Mouse (Mus musculus): ENCODE data around the gene Plekha5.

Plekha5 gene

GRCm38 (mm10) chr6:140610117-140610516 lies 186.3 kb downstream of the Plekha5 start:
- ATAC-seq (ENCODE audit: low TSS enrichment), result no peak

- no peak for ATAC-seq (ENCODE audit: low TSS enrichment)
Measured at GRCm38 (mm10) chr6:140611282-140611681, 187.4 kb downstream of the Plekha5 start.

DNA sequence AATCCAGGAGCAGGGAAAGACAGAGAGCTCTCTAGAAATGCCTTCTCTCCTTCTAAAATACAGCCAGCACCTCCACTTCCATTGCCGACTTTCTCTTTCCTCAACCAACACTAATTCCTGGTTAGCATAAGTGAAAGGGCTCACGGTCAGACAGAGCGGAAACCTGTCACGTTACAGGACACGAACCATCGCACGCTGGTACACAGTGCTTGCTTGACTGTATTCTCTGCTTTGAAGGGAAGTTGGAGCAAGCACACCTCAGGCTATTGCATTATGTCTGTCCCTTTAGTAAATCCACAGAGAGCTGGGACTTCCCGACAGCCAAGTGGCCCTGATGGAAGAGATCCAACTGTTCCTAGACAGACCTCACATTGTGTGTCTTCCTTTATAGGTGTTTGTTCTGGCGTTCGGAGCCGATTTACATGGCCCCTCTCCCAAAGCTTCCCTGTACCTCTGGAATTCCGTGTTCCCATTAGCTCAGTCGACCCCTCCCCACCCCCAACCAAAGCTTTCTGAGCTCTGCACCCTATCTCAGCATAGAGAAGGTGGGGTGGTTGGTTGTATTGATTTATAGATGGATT lies 188.1 kb downstream of the Plekha5 start:
- ATAC-seq (ENCODE audit: low TSS enrichment), result no peak

GRCm38 (mm10) chr6:140613822-140614221 lies 190.0 kb downstream of the Plekha5 start:
- ATAC-seq (ENCODE audit: low TSS enrichment), result no peak

DNA sequence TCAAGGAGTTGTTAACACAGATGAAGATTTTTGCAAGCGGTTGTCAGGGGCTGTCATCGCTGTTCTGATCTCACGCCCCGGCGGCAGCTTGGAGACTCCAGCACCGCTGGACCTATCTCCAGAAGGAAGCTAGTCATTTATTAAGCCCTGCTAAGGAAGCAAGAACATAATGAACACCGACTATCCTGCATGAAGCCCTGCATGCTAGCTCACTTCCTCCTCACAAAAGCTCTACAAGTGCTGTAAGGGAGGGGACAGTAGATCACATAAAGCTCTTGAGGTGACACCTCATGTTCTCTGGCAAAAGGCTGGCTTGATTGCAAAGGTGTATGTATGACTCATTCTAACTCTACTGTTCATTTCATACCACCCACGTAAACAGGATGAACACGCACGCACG lies 190.9 kb downstream of the Plekha5 start:
- no peak for ATAC-seq (ENCODE audit: low TSS enrichment)

- no peak; the same call in 1 of the 2 replicates for ATAC-seq (ENCODE audit: low TSS enrichment)
Measured at GRCm38 (mm10) chr6:140620531-140621349, 196.9 kb downstream of the Plekha5 start.

DNA sequence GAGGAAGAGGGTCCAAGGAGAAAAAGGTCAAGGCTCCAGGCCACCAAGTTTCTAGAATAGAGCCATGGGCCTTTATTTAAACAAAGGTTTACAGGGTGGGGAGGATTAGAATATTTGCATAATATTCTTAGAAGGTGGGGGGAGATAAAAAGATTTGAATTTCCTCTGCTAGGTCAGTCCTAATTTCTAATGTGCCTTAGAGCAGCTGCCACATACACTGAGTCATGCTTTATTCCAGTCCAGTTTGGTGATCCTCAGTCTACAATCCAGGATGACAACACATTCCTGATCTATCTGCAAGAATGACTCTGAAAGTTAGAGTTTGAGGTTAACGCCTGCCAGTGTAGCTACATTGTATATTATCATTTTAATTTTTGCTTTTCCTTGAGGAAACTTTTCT lies 197.8 kb downstream of the Plekha5 start:
- ATAC-seq (ENCODE audit: low TSS enrichment), result no peak

DNA sequence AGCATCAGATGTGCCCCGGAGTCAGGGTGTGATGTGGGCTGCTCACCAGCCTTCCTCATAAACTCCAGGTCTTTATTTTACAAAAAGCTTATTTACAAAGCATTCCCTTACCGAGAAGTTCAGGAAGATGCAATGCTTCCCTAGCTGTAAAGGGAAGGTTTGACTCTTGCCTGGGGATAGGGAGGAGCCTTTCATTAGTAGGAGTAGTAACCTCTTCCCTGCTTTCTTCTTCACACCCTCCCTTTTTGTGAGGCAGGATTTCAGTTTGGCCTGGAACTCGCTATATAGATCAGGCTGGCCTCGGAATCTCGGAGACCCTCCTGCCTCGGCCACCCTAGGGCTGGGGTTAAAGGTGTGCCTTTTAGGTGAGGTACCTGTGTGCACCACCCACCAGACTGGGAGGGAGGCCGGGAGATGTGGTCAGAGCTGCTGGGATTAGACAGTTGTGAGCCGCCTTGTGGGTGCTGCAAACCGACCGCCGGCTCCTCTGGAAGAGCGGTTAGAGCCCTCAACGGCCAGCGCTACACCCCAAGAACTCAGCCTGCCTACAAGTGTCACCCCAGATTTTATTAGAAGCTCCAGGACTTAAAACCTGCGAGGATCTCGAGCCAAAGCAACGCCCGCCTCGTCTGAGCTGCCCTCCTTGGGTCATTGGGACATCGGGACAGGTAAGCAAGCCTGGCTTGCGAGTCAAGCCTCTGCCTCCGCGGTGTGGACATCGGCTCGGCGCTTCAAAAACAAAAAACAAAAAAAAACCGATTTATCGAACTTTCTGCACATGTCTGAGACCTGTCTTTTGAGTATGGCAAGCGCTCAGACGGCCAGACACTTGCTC lies 198.8 kb downstream of the Plekha5 start, which contains the start of gene Aebp2:
Gene Aebp2 (plus strand): TSS at position 273 of the 835 bp plus-strand sequence.
- ATAC-seq (ENCODE audit: low TSS enrichment), result 0 out of 2 replicates have a peak, but pooled peaks have one; percentile 0

DNA sequence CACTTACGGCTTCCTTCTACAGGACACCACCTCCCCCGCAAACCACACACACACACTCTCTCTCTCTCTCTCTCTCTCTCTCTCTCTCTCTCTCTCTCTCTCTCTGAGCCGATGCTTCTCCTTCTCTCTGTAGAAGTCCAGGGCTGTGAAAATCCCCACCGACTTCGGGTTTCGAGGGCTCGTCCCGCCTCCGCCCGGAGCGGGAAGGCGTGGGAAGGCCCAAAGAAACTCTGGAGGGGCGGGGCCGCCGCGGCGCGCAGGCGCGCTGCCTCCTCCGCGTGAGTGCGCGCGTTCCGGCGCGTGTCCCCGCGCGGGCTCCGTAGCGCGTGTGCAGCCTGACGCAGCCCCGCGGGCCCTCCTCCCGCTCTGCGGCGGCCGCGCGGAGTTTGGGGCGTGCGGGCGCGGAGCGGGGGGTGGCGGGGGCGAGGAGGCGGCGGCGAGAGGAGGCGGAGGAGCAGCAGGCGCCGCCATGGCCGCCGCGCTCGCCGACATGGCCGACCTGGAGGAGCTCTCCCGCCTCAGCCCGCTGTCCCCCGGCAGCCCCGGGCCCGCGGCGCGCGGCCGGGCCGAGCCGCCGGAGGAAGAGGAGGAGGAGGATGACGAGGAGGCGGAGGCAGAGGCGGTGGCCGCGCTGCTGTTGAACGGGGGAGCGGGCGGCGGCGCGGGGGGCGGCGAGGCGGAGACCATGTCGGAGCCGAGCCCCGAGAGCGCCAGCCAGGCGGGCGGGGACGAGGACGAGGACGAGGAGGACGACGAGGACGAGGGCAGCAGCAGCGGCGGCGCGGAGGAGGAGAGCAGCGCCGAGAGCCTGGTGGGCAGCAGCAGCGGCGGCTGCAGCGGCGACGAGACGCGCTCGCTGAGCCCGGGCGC lies 199.6 kb downstream of the Plekha5 start:
- ATAC-seq (ENCODE audit: low TSS enrichment), result peak; percentile 66

GRCm38 (mm10) chr6:140624096-140625051 lies 200.5 kb downstream of the Plekha5 start:
- no peak; the same call in 1 of the 2 replicates for ATAC-seq (ENCODE audit: low TSS enrichment)

DNA sequence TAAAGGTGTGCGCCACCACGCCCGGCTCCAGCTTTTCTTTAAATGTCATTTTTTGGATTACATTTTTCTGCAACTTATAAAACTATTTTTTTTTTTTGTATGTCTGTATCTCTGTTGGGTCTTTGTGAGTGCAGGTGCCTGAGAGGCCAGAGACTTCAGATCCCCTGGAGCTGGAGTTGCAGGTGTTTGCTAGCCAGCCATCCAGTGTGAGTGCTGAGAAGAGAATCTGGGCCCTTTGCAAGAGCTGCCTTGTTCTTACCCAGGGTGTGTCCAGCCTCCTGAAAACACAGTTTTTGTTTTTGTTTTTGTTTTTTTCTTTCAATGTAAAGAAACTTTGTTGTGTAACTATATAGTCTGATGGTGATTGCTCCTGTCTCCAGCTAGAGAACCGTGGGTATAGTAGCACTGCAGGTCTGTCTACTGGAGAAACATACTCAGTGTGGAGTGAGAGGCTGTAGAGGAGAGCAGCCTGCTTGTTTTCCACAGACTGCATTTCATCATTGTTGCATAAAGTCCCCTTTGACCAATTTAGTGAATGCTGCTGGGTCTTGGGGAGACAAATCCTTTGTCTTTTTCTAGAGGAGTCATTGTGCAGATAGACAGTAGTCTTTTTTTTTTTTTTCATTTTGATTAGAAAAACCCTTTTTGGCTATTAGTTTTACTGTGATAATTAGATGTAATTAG lies 205.5 kb downstream of the Plekha5 start:
- ATAC-seq (ENCODE audit: low TSS enrichment), result peak; percentile 36

DNA sequence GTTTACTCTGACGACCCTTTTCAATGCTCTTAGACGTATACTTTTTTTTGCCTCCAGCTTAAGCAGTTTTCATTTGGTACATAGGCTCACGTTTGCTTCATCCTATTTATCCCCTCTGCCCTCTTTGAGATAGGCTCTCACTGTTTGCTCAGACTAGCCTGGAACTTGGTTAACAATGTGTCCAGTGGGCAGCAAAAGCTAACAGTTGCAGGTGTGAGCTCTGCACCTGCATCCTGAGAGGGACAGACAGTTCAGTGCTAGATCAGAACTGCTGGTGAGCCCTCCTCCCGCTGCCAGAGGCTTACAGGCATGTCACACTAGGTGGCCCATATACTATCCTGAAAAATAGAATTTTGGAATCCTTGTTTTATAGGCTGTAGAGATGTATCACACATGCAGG lies 206.5 kb downstream of the Plekha5 start:
- no peak for ATAC-seq (ENCODE audit: low TSS enrichment)

- ATAC-seq (ENCODE audit: low TSS enrichment), result no peak
Measured at GRCm38 (mm10) chr6:140633616-140634015, 209.8 kb downstream of the Plekha5 start.

DNA sequence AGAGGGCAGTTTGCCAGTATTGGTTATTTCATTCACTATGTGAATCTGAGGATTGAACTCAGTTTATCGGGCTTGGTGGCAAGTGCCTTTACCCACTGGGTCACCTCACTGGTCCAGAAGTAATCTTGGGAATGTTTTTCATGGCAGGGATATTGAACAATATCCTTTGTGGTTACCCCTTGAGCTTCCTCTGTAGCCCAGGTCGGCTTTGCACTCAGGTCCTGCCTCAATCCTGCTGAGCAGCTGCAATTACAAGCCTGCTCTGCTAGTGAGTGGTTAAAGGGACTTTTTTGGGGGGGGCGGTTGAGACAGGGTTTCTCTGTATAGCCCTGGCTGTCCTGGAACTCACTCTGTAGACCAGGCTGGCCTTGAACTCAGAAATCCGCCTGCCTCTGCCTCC lies 212.4 kb downstream of the Plekha5 start:
- no peak for ATAC-seq (ENCODE audit: low TSS enrichment)

DNA sequence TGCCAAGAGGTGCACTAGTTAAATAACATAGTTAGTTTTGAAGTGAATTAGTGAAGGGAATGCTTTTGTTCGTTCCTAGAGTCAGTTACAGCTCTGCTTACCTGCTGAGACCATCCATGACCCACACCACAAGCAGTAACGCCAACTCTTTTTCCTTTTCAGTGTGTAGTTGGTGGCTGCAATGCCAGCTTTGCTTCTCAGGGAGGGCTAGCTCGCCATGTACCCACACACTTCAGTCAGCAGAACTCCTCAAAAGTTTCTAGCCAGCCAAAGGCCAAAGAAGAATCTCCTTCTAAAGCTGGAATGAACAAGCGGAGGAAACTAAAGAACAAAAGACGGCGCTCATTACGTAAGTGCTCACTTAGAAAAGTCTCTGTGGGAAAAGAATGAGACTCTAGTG lies 218.2 kb downstream of the Plekha5 start:
- ATAC-seq (ENCODE audit: low TSS enrichment), result peak; percentile 60

- ATAC-seq (ENCODE audit: low TSS enrichment), result no peak
Measured at GRCm38 (mm10) chr6:140642655-140643054, 218.8 kb downstream of the Plekha5 start.

DNA sequence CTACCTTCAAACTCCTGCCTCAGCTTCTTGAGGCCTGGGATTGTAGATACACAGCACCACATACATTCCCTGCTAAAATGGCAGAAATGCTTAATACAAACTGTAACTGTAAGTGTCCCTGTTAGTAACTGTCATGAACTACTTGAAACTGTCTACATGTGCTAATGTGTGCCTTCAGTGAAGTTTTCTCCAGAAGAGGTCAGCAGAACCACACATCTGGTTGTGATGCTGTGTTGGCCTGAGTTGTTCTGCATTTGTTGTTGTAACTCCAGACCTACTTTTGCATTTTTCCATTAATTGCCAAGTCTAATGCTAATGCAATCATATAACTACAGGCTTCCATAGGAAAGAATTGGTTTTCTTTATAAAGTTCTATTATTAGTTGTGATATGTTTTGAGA lies 222.1 kb downstream of the Plekha5 start:
- ATAC-seq (ENCODE audit: low TSS enrichment), result no peak

Measured in frontal cortex, adult (tissue).